Mouse (Mus musculus) forebrain, embryonic 16.5 days (tissue): ENCODE results near the gene Evi2. TPM values are rescaled to one million over a fixed set of nuclear protein-coding genes. Genes with fewer than 3 reads are reported as not detected.

Source experiments
- ATAC-seq: fragments of 200-750 bp; cut with Nextera tagmentation; 2 replicates; pipeline ENCODE4 v1.8.0; 2017; ENCODE audit warnings: mild to moderate bottlenecking, moderate library complexity
- H3K27ac ChIP-seq: fragments of 300-500 bp; sonication (generic); 2 replicates; pipeline ENCODE4 v1.5.1; 2014; ENCODE audit warnings: low read length, control low read depth
- H3K27me3 ChIP-seq: fragments of 300-500 bp; sonication (generic); replicated peaks from 2 replicates; pipeline ENCODE4 v1.6.1; 2014; ENCODE audit warnings: low read length; ENCODE audit not compliant: control insufficient read depth, insufficient read depth
- H3K36me3 ChIP-seq: fragments of 300-500 bp; sonication (generic); 2 replicates; pipeline ENCODE4 v1.6.1; 2014; ENCODE audit not compliant: control insufficient read depth, insufficient read depth
- H3K4me1 ChIP-seq: fragments of 300-500 bp; sonication (generic); replicated peaks from 2 replicates; pipeline ENCODE4 v1.6.1; 2014; ENCODE audit warnings: low read length; ENCODE audit not compliant: control insufficient read depth, insufficient read depth
- H3K4me2 ChIP-seq: fragments of 300-500 bp; sonication (generic); 2 replicates; pipeline ENCODE4 v1.6.1; 2014; ENCODE audit warnings: mild to moderate bottlenecking, low read length, control low read depth
- H3K4me3 ChIP-seq: fragments of 300-500 bp; sonication (generic); replicated peaks from 2 replicates; pipeline ENCODE4 v1.5.1; 2014; ENCODE audit warnings: mild to moderate bottlenecking, low read length, control low read depth
- H3K9ac ChIP-seq: fragments of 300-500 bp; sonication (generic); replicated peaks from 2 replicates; pipeline ENCODE4 v1.6.1; 2014; ENCODE audit warnings: low read depth, low read length, control low read depth
- H3K9me3 ChIP-seq: fragments of 300-500 bp; sonication (generic); 2 replicates; pipeline ENCODE4 v1.6.1; 2016; ENCODE audit warnings: low read length; ENCODE audit not compliant: control insufficient read depth
- WGBS: fragments of 180-500 bp; shearing (Covaris S2); extraction: QIAGEN DNeasy Blood & Tissue Kit; methylation state at CpG from one replicate; pipeline ENCODE4 v1.1.7; 2014; 5-methylcytosine and 5-hydroxymethylcytosine counted together
- polyA plus RNA-seq: library from polyadenylated mRNA; unstranded; fragments of >200 nt; fragmentation: Nextera tagmentation; extraction: Ambion mirVana; gene quantifications from 2 replicates; pipeline ENCODE4 v1.2.1, GENCODE M21; 2015

The Evi2 gene
- polyA plus RNA-seq, result 0.37 and 0.73 TPM in 2 replicates

DNA sequence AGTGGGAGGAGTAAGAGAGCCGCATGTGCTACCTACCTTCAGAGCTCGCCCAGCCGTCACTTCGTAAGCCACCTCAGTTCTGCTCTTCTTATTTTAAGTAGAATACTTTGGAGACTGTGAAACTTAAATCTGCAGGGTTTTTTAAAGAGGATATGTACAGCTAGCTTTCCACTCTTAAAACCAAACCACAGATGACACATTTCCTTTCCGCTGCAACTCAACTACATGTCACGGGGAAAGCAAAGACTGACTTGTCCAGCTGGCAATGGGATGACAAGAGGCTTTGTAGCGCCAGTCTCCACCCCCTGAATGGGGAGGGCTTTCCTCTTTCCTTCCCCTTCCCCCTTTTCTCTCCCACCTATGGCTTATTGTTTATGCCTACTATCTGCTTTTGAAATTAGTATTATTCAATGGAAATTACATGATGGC is at the start of gene Evi2, which contains the start of gene Evi2a:
Gene Evi2 (minus strand): TSS at position 257 of the 429 bp plus-strand sequence.
Gene Evi2a (minus strand): TSS at position 277 of the 429 bp plus-strand sequence.
- Histone ChIP-seq H3K4me1 (peaks cover 5% of the 10 kb centered on the region), H3K9me3 (no peaks in the 10 kb centered on the region), H3K36me3 (no peaks in the 10 kb centered on the region), H3K4me3 (no peak within 1 kb of the TSS), H3K27me3 (no peaks in the 10 kb centered on the region), H3K9ac (no peak within 1 kb of the TSS), H3K4me2 (no peak within 1 kb of the TSS), H3K27ac (no peak within 1 kb of the TSS)
- 85% methylated on average over 7 of the region's 7 CpGs for WGBS
- no peak for ATAC-seq

GRCm38 (mm10) chr11:79577741-79578140 is 47.4 kb upstream of the Evi2 start:
- Histone ChIP-seq H3K9ac (no peak overlapping the region), H3K4me1 (no peaks in the 10 kb centered on the region), H3K36me3 (peaks cover 11% of the 10 kb centered on the region), H3K4me2 (no peak overlapping the region), H3K4me3 (no peak overlapping the region), H3K27me3 (no peaks in the 10 kb centered on the region), H3K9me3 (no peaks in the 10 kb centered on the region), H3K27ac (no peak overlapping the region)
- WGBS, result 44% methylated on average over 5 of the region's 5 CpGs
- 0 out of 2 replicates have a peak, but pooled peaks have one; percentile 43 for ATAC-seq

GRCm38 (mm10) chr11:79575383-79576073 is 45.1 kb upstream of the Evi2 start:
- Histone ChIP-seq H3K9ac (no peak overlapping the region), H3K27ac (no peak overlapping the region), H3K9me3 (no peaks in the 10 kb centered on the region), H3K4me3 (no peak overlapping the region), H3K36me3 (peaks cover 13% of the 10 kb centered on the region), H3K27me3 (no peaks in the 10 kb centered on the region), H3K4me2 (no peak overlapping the region), H3K4me1 (no peaks in the 10 kb centered on the region)
- 85% methylated on average over 14 of the region's 14 CpGs for WGBS
- no peak for ATAC-seq

DNA sequence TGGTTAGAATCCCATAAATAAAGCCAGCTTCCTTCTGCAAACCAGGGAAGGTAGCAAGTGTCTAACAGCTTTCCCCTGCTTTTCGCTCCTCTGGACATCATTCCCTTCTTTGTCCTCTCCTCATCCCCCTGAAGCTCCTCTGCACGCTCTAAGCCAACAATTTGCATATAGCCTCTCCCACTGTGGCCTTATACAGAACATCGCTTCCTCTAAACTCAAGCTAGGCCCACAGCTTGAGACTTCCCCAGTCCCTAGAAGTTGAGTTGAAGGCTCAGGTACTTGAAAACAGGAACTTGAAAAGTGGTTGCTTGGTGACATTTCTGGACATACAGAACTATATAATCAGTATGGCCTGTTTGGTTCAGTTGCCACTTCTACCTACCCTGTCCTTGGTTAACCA is 43.4 kb upstream of the Evi2 start:
- no peak overlapping the region for H3K27ac ChIP-seq
- H3K4me1 ChIP-seq, result no peaks in the 10 kb centered on the region
- peaks cover 12% of the 10 kb centered on the region for H3K36me3 ChIP-seq
- H3K4me2 ChIP-seq, result no peak overlapping the region
- no peaks in the 10 kb centered on the region for H3K9me3 ChIP-seq
- 76% methylated on average over 3 of the region's 3 CpGs for WGBS
- no peaks in the 10 kb centered on the region for H3K27me3 ChIP-seq
- ATAC-seq, result no peak
- H3K4me3 ChIP-seq, result no peak overlapping the region
- H3K9ac ChIP-seq, result no peak overlapping the region

- ATAC-seq, result no peak
- Histone ChIP-seq H3K9ac (no peak overlapping the region), H3K4me3 (no peak overlapping the region), H3K4me2 (no peak overlapping the region), H3K4me1 (no peaks in the 10 kb centered on the region), H3K36me3 (peaks cover 25% of the 10 kb centered on the region), H3K27ac (no peak overlapping the region), H3K27me3 (no peaks in the 10 kb centered on the region), H3K9me3 (no peaks in the 10 kb centered on the region)
- 90% methylated on average over 2 of the region's 2 CpGs for WGBS
These were observed 39.9 kb upstream of the Evi2 start for GRCm38 (mm10) chr11:79570319-79570718.

GRCm38 (mm10) chr11:79568197-79568911 is 38.0 kb upstream of the Evi2 start:
- no peak overlapping the region for H3K4me3 ChIP-seq
- no peak overlapping the region for H3K4me2 ChIP-seq
- ATAC-seq, result no peak
- no peaks in the 10 kb centered on the region for H3K9me3 ChIP-seq
- 90% methylated on average over 11 of the region's 11 CpGs for WGBS
- H3K4me1 ChIP-seq, result no peaks in the 10 kb centered on the region
- H3K27ac ChIP-seq, result no peak overlapping the region
- H3K27me3 ChIP-seq, result no peaks in the 10 kb centered on the region
- peaks cover 29% of the 10 kb centered on the region for H3K36me3 ChIP-seq
- H3K9ac ChIP-seq, result no peak overlapping the region

DNA sequence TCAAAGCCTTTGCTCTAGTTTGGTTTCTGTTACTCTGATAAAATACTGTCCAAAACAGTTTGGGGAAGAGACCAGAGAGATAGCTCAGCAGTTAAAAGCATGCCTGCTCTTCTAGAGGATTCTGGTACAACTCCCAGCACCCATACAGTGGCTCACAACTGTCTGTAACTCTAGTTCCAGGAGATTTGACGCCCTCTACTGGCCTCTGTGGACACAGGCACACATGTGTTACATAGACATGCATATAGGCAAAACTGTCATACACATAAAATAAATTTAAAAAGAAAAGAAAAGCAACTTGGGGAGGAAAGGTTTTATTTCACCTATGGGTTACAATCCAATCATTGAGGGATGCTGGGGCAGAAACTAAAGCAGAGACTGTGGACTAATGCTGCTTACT is 36.6 kb upstream of the Evi2 start:
- H3K9ac ChIP-seq, result no peak overlapping the region
- H3K27me3 ChIP-seq, result no peaks in the 10 kb centered on the region
- H3K4me2 ChIP-seq, result no peak overlapping the region
- H3K4me1 ChIP-seq, result no peaks in the 10 kb centered on the region
- no peaks in the 10 kb centered on the region for H3K9me3 ChIP-seq
- H3K36me3 ChIP-seq, result peaks cover 29% of the 10 kb centered on the region
- H3K4me3 ChIP-seq, result no peak overlapping the region
- ATAC-seq, result no peak
- 53% methylated on average over 1 of the region's 1 CpGs for WGBS
- H3K27ac ChIP-seq, result no peak overlapping the region

DNA sequence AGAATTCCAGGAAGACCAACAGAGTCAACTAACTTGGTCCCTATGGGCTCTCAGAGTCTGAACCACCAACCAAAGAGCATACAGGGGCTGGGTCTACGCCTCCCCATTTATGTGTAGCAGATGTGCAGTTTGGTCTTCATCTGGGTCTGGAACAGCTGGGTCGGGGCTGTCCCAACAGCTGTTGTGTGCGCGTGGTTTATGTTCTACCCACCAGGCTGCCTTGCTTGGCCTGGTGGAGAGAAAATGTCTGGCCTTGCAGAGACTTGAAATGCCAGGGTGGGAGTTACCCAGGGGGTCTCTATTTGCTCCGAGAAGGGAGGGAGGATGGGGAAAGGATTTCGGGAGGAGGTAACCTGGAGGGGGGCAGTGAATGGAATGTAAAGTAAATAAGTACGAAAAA is 33.1 kb upstream of the Evi2 start:
- Histone ChIP-seq H3K4me2 (no peak overlapping the region), H3K36me3 (peaks cover 29% of the 10 kb centered on the region), H3K4me3 (no peak overlapping the region), H3K27me3 (no peaks in the 10 kb centered on the region), H3K27ac (no peak overlapping the region), H3K9me3 (no peaks in the 10 kb centered on the region), H3K9ac (no peak overlapping the region), H3K4me1 (no peaks in the 10 kb centered on the region)
- 94% methylated on average over 7 of the region's 7 CpGs for WGBS
- ATAC-seq, result no peak

DNA sequence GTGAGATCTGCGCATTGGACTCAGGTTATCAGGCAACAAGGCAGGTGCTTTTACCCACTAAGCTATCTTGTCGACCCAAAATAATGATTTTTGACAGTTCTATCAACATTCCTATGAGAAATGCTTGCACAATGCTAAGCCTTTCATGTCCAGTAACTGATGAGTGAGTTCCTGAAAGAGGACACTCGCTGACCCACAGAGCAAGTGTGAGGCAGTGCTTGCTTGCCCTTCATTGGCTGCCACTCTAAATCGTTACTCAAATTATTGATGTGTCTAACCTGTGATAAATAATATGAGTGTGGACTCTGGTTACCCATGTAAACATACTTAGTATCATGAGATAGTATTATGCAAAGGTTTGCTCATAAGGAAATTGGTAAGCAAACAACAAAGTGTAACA is 30.1 kb upstream of the Evi2 start:
- Histone ChIP-seq H3K9ac (no peak overlapping the region), H3K36me3 (peaks cover 23% of the 10 kb centered on the region), H3K27ac (no peak overlapping the region), H3K9me3 (no peaks in the 10 kb centered on the region), H3K4me3 (no peak overlapping the region), H3K27me3 (no peaks in the 10 kb centered on the region), H3K4me2 (no peak overlapping the region), H3K4me1 (no peaks in the 10 kb centered on the region)
- 94% methylated on average over 4 of the region's 4 CpGs for WGBS
- no peak for ATAC-seq
